9 mouse cellular contexts compared by ENCODE assay signal in genomic region chr11:59264593-59264992, GRCm38 (mm10). TPM values are rescaled to one million over a fixed set of nuclear protein-coding genes. Genes with fewer than 3 reads are reported as not detected.
DNase-seq lines count a peak whose midpoint lies in the region; ATAC-seq and TF ChIP-seq lines count a peak whose summit lies in the region.
"Had no signal": no experiment of that assay in that cellular context is flagged by ENCODE, and none has a peak within 500 bp of the region (broad histone marks: within the 10 kb centered on the region; RNA-seq: fewer than 3 reads in every experiment).

No protein-coding gene starts in this region.

- TF ChIP-seq CTCF in kidney, adult 2 months (conservative IDR thresholded peaks at IDR 0.05; ENCODE audit: insufficient read depth, insufficient read length, low read depth, low read length), result no peak

- no peak for TF ChIP-seq POLR2A in kidney, adult 2 months (IDR thresholded peaks at IDR 0.05; ENCODE audit: low read depth, low read length)

- no peak overlapping the region for H3K27ac ChIP-seq in kidney, adult 2 months (ENCODE audit: insufficient read depth, low read depth, low read length)
- no peak overlapping the region for H3K27ac ChIP-seq in hindbrain, embryonic 16.5 days (ENCODE audit: low read depth, low read length)
- no peak overlapping the region for H3K27ac ChIP-seq in midbrain, embryonic 16.5 days (ENCODE audit: low read length)

- DNase-seq in kidney, adult 2 months, result no peak
- no peak for DNase-seq in kidney, adult 18-20 months
- peak; percentile 60 for DNase-seq in embryo, embryonic 10.5 days (ENCODE audit: low spot score)
- DNase-seq in gastrocnemius, postnatal 10 days, result no peak
- DNase-seq in layer of hippocampus, adult 18-20 months (ENCODE audit: low spot score in 2 of 2), result no peak
- no peak for DNase-seq in ovary, adult 18-20 months (ENCODE audit: low spot score)
- DNase-seq: cerebellum, adult 8-10 months had no signal

- H3K27me3 ChIP-seq in kidney, adult 2 months (replicated peaks; ENCODE audit: control insufficient read depth, insufficient read depth, low read length), result no peaks in the 10 kb centered on the region
- peaks cover 2% of the 10 kb centered on the region; the same call in 1 of the 2 replicates for H3K27me3 ChIP-seq in hindbrain, embryonic 16.5 days (replicated peaks; ENCODE audit: control insufficient read depth, insufficient read depth, low read length)
- peaks cover 11% of the 10 kb centered on the region for H3K27me3 ChIP-seq in midbrain, embryonic 16.5 days (ENCODE audit: control insufficient read depth, insufficient read depth, low read depth, low read length)

- H3K36me3 ChIP-seq in kidney, adult 2 months (ENCODE audit: control insufficient read depth, insufficient read depth, low read length), result no peaks in the 10 kb centered on the region
- no peaks in the 10 kb centered on the region for H3K36me3 ChIP-seq in hindbrain, embryonic 16.5 days (ENCODE audit: control insufficient read depth, insufficient read depth, low read length)
- no peaks in the 10 kb centered on the region for H3K36me3 ChIP-seq in midbrain, embryonic 16.5 days (ENCODE audit: control insufficient read depth, insufficient read depth, low read length)

- no peaks in the 10 kb centered on the region; the same call in 1 of the 2 replicates for H3K9me3 ChIP-seq in hindbrain, embryonic 16.5 days (ENCODE audit: control insufficient read depth, low read length)
- H3K9me3 ChIP-seq in midbrain, embryonic 16.5 days (replicated peaks; ENCODE audit: control insufficient read depth, low read length, poor library complexity, severe bottlenecking), result no peaks in the 10 kb centered on the region; the same call in 1 of the 2 replicates

- H3K9ac ChIP-seq in hindbrain, embryonic 16.5 days (ENCODE audit: low read depth, low read length), result peak overlapping the region; percentile 66
- H3K9ac ChIP-seq in midbrain, embryonic 16.5 days (ENCODE audit: low read depth, low read length), result peak overlapping the region; percentile 84

- ATAC-seq in hindbrain, embryonic 16.5 days, result 0 out of 2 replicates have a peak, but pooled peaks have one; percentile 16
- no peak for ATAC-seq in midbrain, embryonic 16.5 days

- H3K4me1 ChIP-seq in kidney, adult 2 months (ENCODE audit: control insufficient read depth, insufficient read depth, low read length), result no peaks in the 10 kb centered on the region
- peaks cover 7% of the 10 kb centered on the region for H3K4me1 ChIP-seq in hindbrain, embryonic 16.5 days (ENCODE audit: control insufficient read depth, insufficient read depth, low read depth, low read length)
- 0 out of 2 replicates have a peak, but pooled peaks cover 3% of the 10 kb centered on the region for H3K4me1 ChIP-seq in midbrain, embryonic 16.5 days (ENCODE audit: control insufficient read depth, insufficient read depth, low read length)

- H3K4me2 ChIP-seq in hindbrain, embryonic 16.5 days (ENCODE audit: low read length), result peak overlapping the region; percentile 78
- peak overlapping the region; percentile 80 for H3K4me2 ChIP-seq in midbrain, embryonic 16.5 days (ENCODE audit: low read length)

- 0 out of 2 replicates have a peak overlapping the region, but pooled peaks have one; percentile 14 for H3K4me3 ChIP-seq in kidney, adult 2 months (ENCODE audit: insufficient read depth, low read depth, low read length)
- H3K4me3 ChIP-seq in hindbrain, embryonic 16.5 days (ENCODE audit: low read length), result peak overlapping the region; percentile 46
- H3K4me3 ChIP-seq in midbrain, embryonic 16.5 days (ENCODE audit: low read depth, low read length), result peak overlapping the region; percentile 55

- WGBS in kidney, adult 2 months, result 24% methylated on average over 8 of the region's 8 CpGs
- WGBS in hindbrain, embryonic 16.5 days, result 3% methylated on average over 8 of the region's 8 CpGs
- under 1% methylated on average over 8 of the region's 8 CpGs for WGBS in midbrain, embryonic 16.5 days

RNA-seq across cellular contexts. Expression of gene Wnt3a, which starts 26.0 kb away (rescaled TPM):
- not detected in 2 replicates for polyA plus RNA-seq in kidney, adult 2 months (2012; rRNA removed)
- polyA plus RNA-seq in hindbrain, embryonic 16.5 days (2015; fragmentation: Nextera tagmentation; extraction: Ambion mirVana), result 0.45 and 0.77 TPM in 2 replicates
- 0.21 and 0.26 TPM in 2 replicates for polyA plus RNA-seq in midbrain, embryonic 16.5 days (2015; fragmentation: Nextera tagmentation; extraction: Ambion mirVana)
- not detected for total RNA-seq in gastrocnemius, postnatal 10 days (2021)
- under 1 TPM in 1 of 2 experiments, not detected in 1; 0.25 TPM for total RNA-seq in layer of hippocampus, adult 18-20 months (2021)

RNA-seq across cellular contexts. Expression of gene Arf1, which starts 36.5 kb away (rescaled TPM):
- 490 and 503 TPM in 2 replicates for polyA plus RNA-seq in kidney, adult 2 months (2012; rRNA removed)
- 684 and 686 TPM in 2 replicates for polyA plus RNA-seq in hindbrain, embryonic 16.5 days (2015; fragmentation: Nextera tagmentation; extraction: Ambion mirVana)
- 644 and 651 TPM in 2 replicates for polyA plus RNA-seq in midbrain, embryonic 16.5 days (2015; fragmentation: Nextera tagmentation; extraction: Ambion mirVana)
- total RNA-seq in gastrocnemius, postnatal 10 days (2021), result 100 to 1,000 TPM; 222 to 228 TPM
- 100 to 1,000 TPM; 512 to 556 TPM for total RNA-seq in layer of hippocampus, adult 18-20 months (2021)

RNA-seq across cellular contexts. Expression of gene Wnt9a, which starts 42.1 kb away (rescaled TPM):
- polyA plus RNA-seq in kidney, adult 2 months (2012; rRNA removed), result 1.7 and 1.8 TPM in 2 replicates
- 3.1 and 3.5 TPM in 2 replicates for polyA plus RNA-seq in hindbrain, embryonic 16.5 days (2015; fragmentation: Nextera tagmentation; extraction: Ambion mirVana)
- 3.0 and 3.6 TPM in 2 replicates for polyA plus RNA-seq in midbrain, embryonic 16.5 days (2015; fragmentation: Nextera tagmentation; extraction: Ambion mirVana)
- 10 to 100 TPM; 11.1 to 11.8 TPM for total RNA-seq in gastrocnemius, postnatal 10 days (2021)
- 1 to 10 TPM; 3.5 to 4.1 TPM for total RNA-seq in layer of hippocampus, adult 18-20 months (2021)

RNA-seq across cellular contexts. Expression of gene 2310033P09Rik, which starts 56.5 kb away (rescaled TPM):
- 19.8 and 22.1 TPM in 2 replicates for polyA plus RNA-seq in kidney, adult 2 months (2012; rRNA removed)
- polyA plus RNA-seq in hindbrain, embryonic 16.5 days (2015; fragmentation: Nextera tagmentation; extraction: Ambion mirVana), result 26.8 and 27.6 TPM in 2 replicates
- polyA plus RNA-seq in midbrain, embryonic 16.5 days (2015; fragmentation: Nextera tagmentation; extraction: Ambion mirVana), result 25.0 and 25.2 TPM in 2 replicates
- total RNA-seq in gastrocnemius, postnatal 10 days (2021), result 1 to 10 TPM; 6.1 to 6.3 TPM
- 10 to 100 TPM; 26.6 to 27.3 TPM for total RNA-seq in layer of hippocampus, adult 18-20 months (2021)
